Comparison of ENCODE assay signal across 8 mouse cellular contexts in genomic region chr5:66861232-66862035, GRCm38 (mm10).
DNase-seq lines count a peak whose midpoint lies in the region; TF ChIP-seq lines count a peak whose summit lies in the region.

No protein-coding gene starts in this region.

- H3K4me1 ChIP-seq in thymus, adult 2 months (replicated peaks; ENCODE audit: control insufficient read depth, insufficient read depth, low read length): no peaks in the 10 kb centered on the region

- H3K4me3 ChIP-seq in left cerebral cortex, adult 2 months: no peak overlapping the region
- no peak overlapping the region for H3K4me3 ChIP-seq in thymus, adult 2 months (ENCODE audit: control insufficient read depth, insufficient read depth, low read length)

- H3K36me3 ChIP-seq in thymus, adult 2 months (ENCODE audit: control insufficient read depth, insufficient read depth, low read length): no peaks in the 10 kb centered on the region

- intact Hi-C loops in left cerebral cortex, adult 2 months (cut with DNase I): no loop called here

- TF ChIP-seq CTCF in left cerebral cortex, adult 2 months (IDR thresholded peaks at IDR 0.05): no peak
- TF ChIP-seq CTCF in thymus, adult 2 months (IDR thresholded peaks at IDR 0.05; ENCODE audit: borderline replicate concordance, control insufficient read depth, extremely low read depth, insufficient read depth, low read length, poor library complexity): no peak

- no peak for DNase-seq in left cerebral cortex, adult 2 months (ENCODE audit: extremely low spot score in 1 of 2, low spot score in 2 of 2)
- DNase-seq in left cerebral cortex, adult 18-20 months (ENCODE audit: low spot score in 2 of 2): no peak
- peak; percentile 30 to 39 for DNase-seq in heart, adult 9 months (ENCODE audit: low spot score in 2 of 2)
- DNase-seq in lung, adult 18-20 months: peak; percentile 39 to 59
- peak; percentile 80 for DNase-seq in retina, embryonic 14.5 days (ENCODE audit: low spot score)
- DNase-seq in thymus, postnatal 14 days: no peak
- no peak for DNase-seq in right cerebral cortex, postnatal 4 days
- no peak for DNase-seq in thymus, adult 2 months

- peak overlapping the region; percentile 40 for H3K27ac ChIP-seq in left cerebral cortex, adult 2 months
- H3K27ac ChIP-seq in thymus, adult 2 months (ENCODE audit: control insufficient read depth, insufficient read depth, low read length): no peak overlapping the region

- H3K27me3 ChIP-seq in thymus, adult 2 months (ENCODE audit: control insufficient read depth, insufficient read depth, low read length): no peaks in the 10 kb centered on the region

- WGBS in thymus, adult 2 months: 57% methylated on average over 17 of the region's 17 CpGs

- TF ChIP-seq POLR2A in thymus, adult 2 months (IDR thresholded peaks at IDR 0.05; ENCODE audit: control insufficient read depth, extremely low read depth, insufficient read depth, low read length, poor library complexity): no peak

Comparison
In these comparisons a context has a peak if more than half of its experiments do, and no peak if none do; other contexts are left out.
1. DNase-seq: peak in heart, adult 9 months (2 of 2), lung, adult 18-20 months (2 of 2) and retina, embryonic 14.5 days (single experiment); none in left cerebral cortex, adult 2 months (0 of 2), left cerebral cortex, adult 18-20 months (0 of 2), thymus, postnatal 14 days (single experiment), right cerebral cortex, postnatal 4 days (single experiment) and thymus, adult 2 months (single experiment).